In genomic region chr14:54492345-54493131, GRCm38 (mm10) we compare ENCODE assay signal across 9 mouse cellular contexts. TPM values are rescaled to one million over a fixed set of nuclear protein-coding genes. Genes with fewer than 3 reads are reported as not detected.
A peak's percentile ranks its signal among the peaks of the same experiment; 100 is the strongest.
DNase-seq lines count a peak whose midpoint lies in the region; ATAC-seq lines count a peak whose summit lies in the region.
"Had no signal": no experiment of that assay in that cellular context is flagged by ENCODE, and none has a peak within 500 bp of the region (broad histone marks: within the 10 kb centered on the region; RNA-seq: fewer than 3 reads in every experiment).

No protein-coding gene starts in this region.

- no peaks in the 10 kb centered on the region for H3K4me1 ChIP-seq in heart, embryonic 11.5 days (ENCODE audit: control insufficient read depth, insufficient read depth, low read length)
- no peaks in the 10 kb centered on the region for H3K4me1 ChIP-seq in limb, embryonic 10.5 days
- H3K4me1 ChIP-seq: stomach, embryonic 15.5 days had no signal

- H3K36me3 ChIP-seq in heart, embryonic 11.5 days (ENCODE audit: control insufficient read depth, insufficient read depth, low read length): no peaks in the 10 kb centered on the region
- no peaks in the 10 kb centered on the region for H3K36me3 ChIP-seq in limb, embryonic 10.5 days
- H3K36me3 ChIP-seq: stomach, embryonic 15.5 days had no signal

- no peak overlapping the region for H3K9ac ChIP-seq in heart, embryonic 11.5 days (ENCODE audit: low read depth, low read length)
- H3K9ac ChIP-seq: stomach, embryonic 15.5 days had no signal

- H3K4me2 ChIP-seq in heart, embryonic 11.5 days: no peak overlapping the region
- H3K4me2 ChIP-seq: stomach, embryonic 15.5 days had no signal

- no peaks in the 10 kb centered on the region for H3K9me3 ChIP-seq in heart, embryonic 11.5 days (replicated peaks; ENCODE audit: control insufficient read depth, low read length)
- H3K9me3 ChIP-seq in limb, embryonic 10.5 days (replicated peaks): no peaks in the 10 kb centered on the region
- H3K9me3 ChIP-seq: stomach, embryonic 15.5 days had no signal

- intact Hi-C loops in heart, postnatal 25 days (cut with DNase I): loop anchor here (10.0 kb wide), 1 partner anchor 428 kb away; no protein-coding TSS in a partner anchor

- no peak for DNase-seq in heart, postnatal 25 days (ENCODE audit: low spot score)
- DNase-seq in 416B (ENCODE audit: low read depth): peak; percentile 93
- peak; percentile 97 for DNase-seq in R1 (ENCODE audit: low read depth, low spot score)
- peak; percentile 28 for DNase-seq in limb, embryonic 10.5 days (ENCODE audit: low spot score)
- DNase-seq in gastrocnemius, postnatal 4 days (ENCODE audit: low spot score in 2 of 2): no peak
- no peak for DNase-seq in ovary, postnatal 14 days (ENCODE audit: low spot score)
- DNase-seq in gastrocnemius, adult 18-20 months (ENCODE audit: low spot score): no peak

- H3K4me3 ChIP-seq in heart, embryonic 11.5 days (ENCODE audit: low read depth, low read length): no peak overlapping the region
- H3K4me3 ChIP-seq in limb, embryonic 10.5 days: no peak overlapping the region
- H3K4me3 ChIP-seq: stomach, embryonic 15.5 days had no signal

- 62% methylated on average over 18 of the region's 18 CpGs for WGBS in heart, embryonic 11.5 days (ENCODE audit: insufficient replicate concordance)
- WGBS in limb, embryonic 10.5 days: 65% methylated on average over 18 of the region's 18 CpGs

- H3K27me3 ChIP-seq in heart, embryonic 11.5 days (ENCODE audit: control insufficient read depth, insufficient read depth, low read length): no peaks in the 10 kb centered on the region
- no peaks in the 10 kb centered on the region for H3K27me3 ChIP-seq in limb, embryonic 10.5 days (ENCODE audit: low read depth, poor library complexity, severe bottlenecking)
- H3K27me3 ChIP-seq: stomach, embryonic 15.5 days had no signal

- 0 out of 2 replicates have a peak, but pooled peaks have one; percentile 22 for ATAC-seq in heart, embryonic 11.5 days (replicated peaks; ENCODE audit: insufficient number of reproducible peaks, low FRiP score, low TSS enrichment)

- no peak overlapping the region for H3K27ac ChIP-seq in heart, embryonic 11.5 days (ENCODE audit: low read depth, low read length)
- H3K27ac ChIP-seq in limb, embryonic 10.5 days: no peak overlapping the region
- H3K27ac ChIP-seq: stomach, embryonic 15.5 days had no signal

RNA-seq across cellular contexts. Expression of gene Rem2, which starts 16.6 kb away (rescaled TPM):
- 2.0 TPM in 2 replicates for polyA plus RNA-seq in heart, embryonic 11.5 days (2014; fragmentation: Nextera tagmentation; extraction: Ambion mirVana)
- not detected for total RNA-seq in heart, postnatal 25 days (2021)
- 3.6 and 5.3 TPM in 2 replicates for polyA plus RNA-seq in limb, embryonic 10.5 days (2016; fragmentation: Nextera tagmentation; extraction: Ambion mirVana)
- not detected for total RNA-seq in gastrocnemius, postnatal 4 days (2021)
- total RNA-seq in gastrocnemius, adult 18-20 months (2021): not detected

RNA-seq across cellular contexts. Expression of gene Prmt5, which starts 24.8 kb away (rescaled TPM):
- polyA plus RNA-seq in heart, embryonic 11.5 days (2014; fragmentation: Nextera tagmentation; extraction: Ambion mirVana): 67.8 and 74.4 TPM in 2 replicates
- 10 to 100 TPM; 30.3 to 31.7 TPM for total RNA-seq in heart, postnatal 25 days (2021)
- 131 and 156 TPM in 2 replicates for polyA plus RNA-seq in limb, embryonic 10.5 days (2016; fragmentation: Nextera tagmentation; extraction: Ambion mirVana)
- 10 to 100 TPM; 40.0 to 40.4 TPM for total RNA-seq in gastrocnemius, postnatal 4 days (2021)
- 10 to 100 TPM; 29.6 to 32.1 TPM for total RNA-seq in gastrocnemius, adult 18-20 months (2021)

RNA-seq across cellular contexts. Expression of gene Lrp10, which starts 28.6 kb away (rescaled TPM):
- 31.8 and 35.2 TPM in 2 replicates for polyA plus RNA-seq in heart, embryonic 11.5 days (2014; fragmentation: Nextera tagmentation; extraction: Ambion mirVana)
- total RNA-seq in heart, postnatal 25 days (2021): 10 to 100 TPM; 53.9 to 59.8 TPM
- 23.9 and 24.4 TPM in 2 replicates for polyA plus RNA-seq in limb, embryonic 10.5 days (2016; fragmentation: Nextera tagmentation; extraction: Ambion mirVana)
- total RNA-seq in gastrocnemius, postnatal 4 days (2021): 10 to 100 TPM; 39.0 to 42.9 TPM
- 10 to 100 TPM; 28.5 to 31.2 TPM for total RNA-seq in gastrocnemius, adult 18-20 months (2021)

Comparison
In these comparisons a context has a peak if more than half of its experiments do, and no peak if none do; other contexts are left out.
1. DNase-seq: peak in 416B (single experiment), R1 (single experiment) and limb, embryonic 10.5 days (single experiment); none in heart, postnatal 25 days (single experiment), gastrocnemius, postnatal 4 days (0 of 2), ovary, postnatal 14 days (single experiment) and gastrocnemius, adult 18-20 months (single experiment).